Mouse (Mus musculus): ENCODE measurements around the gene Rassf6.

- TF ChIP-seq POLR2A (IDR thresholded peaks at IDR 0.05; ENCODE audit: low read depth, low read length) (no peak), ZC3H11A (IDR thresholded peaks at IDR 0.05; ENCODE audit: low read depth, low read length) (no peak), MAFK (IDR thresholded peaks at IDR 0.05; ENCODE audit: insufficient replicate concordance, low read length) (no peak), KAT2A (IDR thresholded peaks at IDR 0.05; ENCODE audit: insufficient replicate concordance, low read length) (no peak), CTCF (conservative IDR thresholded peaks at IDR 0.05 in 1 of 2, IDR thresholded peaks at IDR 0.05 in 1 of 2; ENCODE audit: low read depth in 2 of 2, low read length in 2 of 2) (no peak), RCOR1 (conservative IDR thresholded peaks at IDR 0.05; ENCODE audit: low read depth, low read length) (no peak), SIN3A (IDR thresholded peaks at IDR 0.05; ENCODE audit: low read length) (no peak)
Measured at GRCm38 (mm10) chr5:90577751-90578150, 62.7 kb downstream of the Rassf6 start.

Measured in CH12.LX (cell line).